11 mouse cellular contexts compared by ENCODE assay signal in genomic region chr5:134695082-134695481, GRCm38 (mm10). TPM values are rescaled to one million over a fixed set of nuclear protein-coding genes. Genes with fewer than 3 reads are reported as not detected.
DNase-seq lines count a peak whose midpoint lies in the region; ATAC-seq and TF ChIP-seq lines count a peak whose summit lies in the region.
"Had no signal": no experiment of that assay in that cellular context is flagged by ENCODE, and none has a peak within 500 bp of the region (broad histone marks: within the 10 kb centered on the region; RNA-seq: fewer than 3 reads in every experiment).

No protein-coding gene starts in this region.

- no peak overlapping the region for H3K4me3 ChIP-seq in hindbrain, embryonic 10.5 days
- H3K4me3 ChIP-seq in hindbrain, embryonic 16.5 days (ENCODE audit: low read length) = no peak overlapping the region
- H3K4me3 ChIP-seq in G1E (ENCODE audit: low read depth, low read length) = no peak overlapping the region
- H3K4me3 ChIP-seq in embryonic facial prominence, embryonic 10.5 days = no peak overlapping the region

- no peaks in the 10 kb centered on the region for H3K36me3 ChIP-seq in hindbrain, embryonic 10.5 days
- H3K36me3 ChIP-seq in hindbrain, embryonic 16.5 days (ENCODE audit: control insufficient read depth, insufficient read depth, low read length) = no peaks in the 10 kb centered on the region
- no peaks in the 10 kb centered on the region for H3K36me3 ChIP-seq in G1E (replicated peaks)
- H3K36me3 ChIP-seq in embryonic facial prominence, embryonic 10.5 days (replicated peaks) = no peaks in the 10 kb centered on the region

- no peak overlapping the region for H3K4me2 ChIP-seq in hindbrain, embryonic 16.5 days (ENCODE audit: low read length)

- TF ChIP-seq CTCF in G1E (IDR thresholded peaks at IDR 0.05; ENCODE audit: low read depth, low read length) = 0 out of 2 replicates have a peak, but pooled peaks have one; percentile 3

- no peak overlapping the region for H3K9ac ChIP-seq in hindbrain, embryonic 16.5 days (ENCODE audit: low read depth, low read length)

- peak; percentile 25 for DNase-seq in hindbrain, embryonic 10.5 days (ENCODE audit: low spot score)
- DNase-seq in 3T3-L1 (ENCODE audit: low read depth, low spot score) (peak; percentile 47), G1E (ENCODE audit: low spot score) (no peak)
- DNase-seq in embryonic facial prominence, embryonic 10.5 days (ENCODE audit: low spot score) = peak; percentile 27
- no peak for DNase-seq in thymus, postnatal 10 days (ENCODE audit: low spot score in 2 of 2)
- no peak for DNase-seq in kidney, postnatal 10 days
- DNase-seq in kidney, adult 18-20 months = no peak
- DNase-seq: adrenal gland, adult 8-10 months; kidney, adult 11 months; lung, postnatal 14 days had no signal

- no peaks in the 10 kb centered on the region for H3K27me3 ChIP-seq in hindbrain, embryonic 10.5 days (ENCODE audit: insufficient read depth, poor library complexity, severe bottlenecking)
- H3K27me3 ChIP-seq in hindbrain, embryonic 16.5 days (replicated peaks; ENCODE audit: control insufficient read depth, insufficient read depth, low read length) = no peaks in the 10 kb centered on the region
- peaks cover 28% of the 10 kb centered on the region for H3K27me3 ChIP-seq in G1E (ENCODE audit: insufficient read depth, low read length)
- H3K27me3 ChIP-seq in embryonic facial prominence, embryonic 10.5 days (replicated peaks; ENCODE audit: low read depth, poor library complexity, severe bottlenecking) = no peaks in the 10 kb centered on the region

- peaks cover 3% of the 10 kb centered on the region; the same call in 1 of the 2 replicates for H3K9me3 ChIP-seq in hindbrain, embryonic 10.5 days
- no peaks in the 10 kb centered on the region for H3K9me3 ChIP-seq in hindbrain, embryonic 16.5 days (ENCODE audit: control insufficient read depth, low read length)
- no peaks in the 10 kb centered on the region for H3K9me3 ChIP-seq in G1E (replicated peaks)
- no peaks in the 10 kb centered on the region for H3K9me3 ChIP-seq in embryonic facial prominence, embryonic 10.5 days

- no peaks in the 10 kb centered on the region for H3K4me1 ChIP-seq in hindbrain, embryonic 10.5 days (replicated peaks)
- H3K4me1 ChIP-seq in hindbrain, embryonic 16.5 days (ENCODE audit: control insufficient read depth, insufficient read depth, low read depth, low read length) = no peaks in the 10 kb centered on the region
- no peaks in the 10 kb centered on the region for H3K4me1 ChIP-seq in G1E (ENCODE audit: insufficient read depth, low read depth, low read length)
- H3K4me1 ChIP-seq in embryonic facial prominence, embryonic 10.5 days = peaks cover 9% of the 10 kb centered on the region; the same call in 1 of the 2 replicates

- WGBS in hindbrain, embryonic 10.5 days = 9% methylated on average over 2 of the region's 2 CpGs
- WGBS in hindbrain, embryonic 16.5 days = 9% methylated on average over 2 of the region's 2 CpGs
- WGBS in embryonic facial prominence, embryonic 10.5 days = 15% methylated on average over 2 of the region's 2 CpGs

- ATAC-seq in hindbrain, embryonic 16.5 days = no peak
- ATAC-seq in G1E (ENCODE audit: extremely low read depth, insufficient number of reproducible peaks, low FRiP score, poor library complexity, severe bottlenecking) = peak; percentile 34

- H3K27ac ChIP-seq in hindbrain, embryonic 10.5 days = no peak overlapping the region
- no peak overlapping the region for H3K27ac ChIP-seq in hindbrain, embryonic 16.5 days (ENCODE audit: low read depth, low read length)
- no peak overlapping the region for H3K27ac ChIP-seq in embryonic facial prominence, embryonic 10.5 days (replicated peaks)

RNA-seq across cellular contexts. Expression of gene Limk1, which starts 6.7 kb away (rescaled TPM):
- polyA plus RNA-seq in hindbrain, embryonic 10.5 days (2016; fragmentation: Nextera tagmentation; extraction: Ambion mirVana) = 8.6 and 16.3 TPM in 2 replicates
- polyA plus RNA-seq in hindbrain, embryonic 16.5 days (2015; fragmentation: Nextera tagmentation; extraction: Ambion mirVana) = 22.0 and 22.1 TPM in 2 replicates
- total RNA-seq in G1E (2014; fragmentation: Nextera tagmentation) = 1.3 and 1.4 TPM in 2 replicates
- 1.3 and 1.5 TPM in 2 replicates for total RNA-seq in G1E (2017)
- 1.5 and 1.7 TPM in 2 replicates for polyA plus RNA-seq in G1E (2012)
- polyA plus RNA-seq in embryonic facial prominence, embryonic 10.5 days (2016; fragmentation: Nextera tagmentation; extraction: Ambion mirVana) = 5.7 and 5.9 TPM in 2 replicates

RNA-seq across cellular contexts. Expression of gene Eln, which starts 52.0 kb away (rescaled TPM):
- 1.2 and 2.3 TPM in 2 replicates for polyA plus RNA-seq in hindbrain, embryonic 10.5 days (2016; fragmentation: Nextera tagmentation; extraction: Ambion mirVana)
- 25.1 and 26.7 TPM in 2 replicates for polyA plus RNA-seq in hindbrain, embryonic 16.5 days (2015; fragmentation: Nextera tagmentation; extraction: Ambion mirVana)
- total RNA-seq in G1E (2014; fragmentation: Nextera tagmentation) = not detected in 2 replicates
- total RNA-seq in G1E (2017) = 0.06 and 0.22 TPM in 2 replicates
- polyA plus RNA-seq in G1E (2012) = not detected in 2 replicates
- 2.4 and 3.9 TPM in 2 replicates for polyA plus RNA-seq in embryonic facial prominence, embryonic 10.5 days (2016; fragmentation: Nextera tagmentation; extraction: Ambion mirVana)

RNA-seq across cellular contexts. Expression of gene Eif4h, which starts 55.8 kb away (rescaled TPM):
- polyA plus RNA-seq in hindbrain, embryonic 10.5 days (2016; fragmentation: Nextera tagmentation; extraction: Ambion mirVana) = 502 and 539 TPM in 2 replicates
- 332 and 340 TPM in 2 replicates for polyA plus RNA-seq in hindbrain, embryonic 16.5 days (2015; fragmentation: Nextera tagmentation; extraction: Ambion mirVana)
- total RNA-seq in G1E (2014; fragmentation: Nextera tagmentation) = 326 and 375 TPM in 2 replicates
- 258 and 290 TPM in 2 replicates for total RNA-seq in G1E (2017)
- polyA plus RNA-seq in G1E (2012) = 367 TPM in 2 replicates
- polyA plus RNA-seq in embryonic facial prominence, embryonic 10.5 days (2016; fragmentation: Nextera tagmentation; extraction: Ambion mirVana) = 593 and 603 TPM in 2 replicates

Comparison
In these comparisons a context has a peak if more than half of its experiments do, and no peak if none do; other contexts are left out.
1. DNase-seq: peak in hindbrain, embryonic 10.5 days (single experiment), 3T3-L1 (single experiment) and embryonic facial prominence, embryonic 10.5 days (single experiment); none in G1E (single experiment), thymus, postnatal 10 days (0 of 2), kidney, postnatal 10 days (single experiment) and kidney, adult 18-20 months (single experiment).